Mouse (Mus musculus): ENCODE measurements around the gene Oxt.
A peak's percentile ranks its signal among the peaks of the same experiment; 100 is the strongest.

Oxt gene

DNA sequence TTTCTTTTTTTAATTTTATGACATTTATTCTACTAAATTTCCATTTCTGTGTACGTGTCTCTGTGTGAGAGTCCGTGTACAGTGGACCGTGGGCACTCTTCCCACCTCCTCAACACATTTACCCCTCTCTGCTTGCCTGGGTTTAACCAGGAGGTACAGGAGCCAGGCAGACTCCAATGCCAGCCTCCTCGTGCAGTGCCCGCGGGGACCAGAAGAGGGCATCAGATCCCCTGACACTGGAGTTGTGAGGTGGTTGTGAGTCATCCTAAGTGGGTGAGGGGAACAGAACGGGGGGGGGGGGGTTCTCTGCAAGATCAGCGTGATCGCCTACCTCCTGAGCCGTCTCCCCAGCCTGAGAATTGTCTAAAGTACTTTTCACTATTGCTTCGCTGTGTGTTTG, 2.2 kb downstream of the Oxt start:
- DNase-seq (ENCODE audit: low spot score): peak; percentile 38

DNA sequence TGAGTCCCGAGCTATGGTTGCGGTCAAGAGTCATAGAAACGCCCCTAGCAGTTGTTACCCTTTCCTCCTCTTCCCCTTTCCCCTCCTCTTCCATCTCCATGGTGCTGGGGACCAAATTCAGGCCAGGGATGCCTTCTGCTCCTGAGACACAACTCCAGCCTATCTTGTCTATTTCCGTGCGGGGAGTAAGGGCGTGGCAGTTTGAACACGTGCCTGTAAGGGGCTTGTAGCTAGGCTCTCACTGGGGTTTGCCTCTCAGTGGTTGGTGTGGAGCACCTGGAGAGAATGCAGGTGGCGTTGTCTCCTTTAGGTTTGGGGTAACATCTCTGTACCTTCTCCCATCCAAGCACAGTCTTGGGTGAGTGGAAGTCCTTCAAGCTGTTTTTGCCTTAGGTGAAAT, 3.8 kb downstream of the Oxt start:
- DNase-seq (ENCODE audit: low spot score): no peak

DNA sequence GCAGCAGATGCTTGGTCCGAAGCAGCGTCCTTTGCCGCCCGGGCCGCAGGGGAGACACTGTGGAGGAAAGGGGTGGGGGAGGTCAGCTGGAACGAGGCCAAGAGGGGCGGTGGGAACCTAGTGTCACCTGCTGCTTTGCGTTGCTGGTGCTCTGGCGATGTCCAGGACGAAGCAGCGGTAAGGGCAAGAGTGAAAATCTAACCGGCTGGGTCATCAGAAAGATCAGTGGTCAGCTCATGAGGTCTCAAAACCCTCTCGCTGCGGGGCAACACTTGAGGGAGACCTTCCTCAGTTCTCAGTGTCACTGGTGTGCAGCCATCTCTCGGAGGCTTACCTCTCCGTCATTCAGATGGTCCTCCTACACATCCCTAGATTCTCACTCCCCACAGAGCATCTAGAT, 5.2 kb downstream of the Oxt start:
- DNase-seq (ENCODE audit: low spot score): no peak

DNA sequence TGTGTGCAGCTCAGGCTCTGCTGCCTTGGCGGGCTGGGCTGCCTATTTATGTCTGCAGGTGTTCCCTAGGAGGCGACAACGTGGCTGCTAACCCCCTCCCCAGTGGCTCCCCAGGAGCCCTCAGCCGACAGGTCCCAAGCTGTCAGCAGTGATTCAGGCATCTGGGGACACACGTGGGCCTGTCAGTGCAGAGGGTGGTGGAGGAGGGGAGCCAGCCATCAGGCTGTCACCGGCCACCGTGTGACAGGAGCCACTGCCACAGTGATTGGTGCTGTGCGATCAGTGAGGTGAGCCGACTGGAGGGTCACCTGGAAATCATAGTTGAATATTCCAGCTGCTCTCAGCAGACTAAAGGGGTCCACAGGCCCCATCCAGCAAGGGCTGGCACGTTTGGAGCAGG, 6.6 kb downstream of the Oxt start, which contains the start of gene Avp:
Gene Avp, minus strand, starts transcription at position 3 of the 400 bp plus-strand sequence.
- DNase-seq (ENCODE audit: low spot score): no peak

DNA sequence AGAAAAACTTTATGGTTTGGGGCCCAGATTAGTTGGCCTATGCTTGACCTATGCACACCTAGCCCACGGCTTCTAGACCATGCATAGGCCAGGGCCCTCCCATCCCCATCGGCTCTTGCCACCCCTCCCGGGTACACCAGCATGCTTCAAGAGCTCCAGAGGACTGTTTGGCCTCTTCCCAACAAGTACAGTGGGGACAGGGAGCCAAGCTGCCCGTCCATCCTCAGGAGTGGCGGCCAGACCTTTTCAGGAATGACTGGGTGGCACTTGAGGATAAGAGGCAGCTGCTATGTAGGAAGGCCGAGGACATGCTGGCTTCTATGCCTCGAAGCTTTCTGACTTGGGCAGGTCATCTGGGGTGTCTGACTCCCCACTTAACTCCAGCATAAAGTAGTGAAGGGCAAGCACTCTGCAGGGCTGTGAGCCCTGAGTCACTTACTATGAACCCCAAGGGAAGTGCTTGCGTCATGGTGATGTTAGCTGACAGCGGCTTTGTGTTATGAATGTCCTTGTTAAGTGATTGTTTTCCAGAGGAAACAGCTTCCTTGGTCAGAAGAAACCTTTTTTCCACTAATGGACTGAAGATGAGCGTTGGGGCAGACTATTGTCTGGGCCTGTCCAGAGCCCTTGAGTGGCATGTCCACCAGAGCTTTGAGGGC, 8.1 kb downstream of the Oxt start:
- peak; percentile 48 for DNase-seq (ENCODE audit: low spot score)

DNA sequence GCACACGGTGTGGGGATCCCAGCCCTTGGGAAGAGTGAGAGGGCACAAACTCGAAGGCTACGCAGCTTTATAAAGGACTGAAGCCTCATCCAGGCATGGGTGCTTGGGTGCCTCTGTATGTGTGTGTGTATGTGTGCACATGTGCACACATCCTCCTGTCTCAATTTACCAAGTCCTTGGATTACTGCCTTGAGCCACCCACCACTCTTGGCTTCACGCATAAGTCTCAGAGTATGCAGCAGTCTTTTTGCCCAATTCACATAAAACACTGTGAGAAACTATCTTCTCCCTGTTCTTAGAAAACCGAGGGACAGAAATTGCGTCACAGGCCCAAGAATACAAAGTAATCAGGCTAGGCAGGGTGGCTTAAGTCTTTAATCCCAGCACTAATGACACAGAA, 10.0 kb downstream of the Oxt start:
- no peak for DNase-seq (ENCODE audit: low spot score)

DNA sequence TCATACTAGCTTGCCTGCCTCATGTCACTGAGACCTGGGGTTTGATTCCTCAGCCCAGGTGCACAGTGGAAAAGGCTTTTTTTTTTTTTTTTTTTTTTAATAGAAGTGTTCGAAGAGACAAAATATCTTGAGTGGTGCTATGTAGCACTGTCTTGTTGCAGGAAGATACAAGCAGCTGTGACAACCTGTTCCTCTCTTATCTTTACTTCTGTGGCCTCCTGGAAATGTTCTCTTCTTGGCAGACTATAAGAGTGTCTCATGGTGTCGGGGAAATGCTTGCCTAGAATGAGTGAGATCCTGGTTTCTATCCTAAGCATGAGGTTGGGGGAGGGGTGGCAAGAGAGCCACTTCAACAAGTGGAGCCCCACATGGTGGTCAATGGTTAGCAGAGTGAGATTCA, 12.4 kb downstream of the Oxt start:
- DNase-seq (ENCODE audit: low spot score): no peak

DNA sequence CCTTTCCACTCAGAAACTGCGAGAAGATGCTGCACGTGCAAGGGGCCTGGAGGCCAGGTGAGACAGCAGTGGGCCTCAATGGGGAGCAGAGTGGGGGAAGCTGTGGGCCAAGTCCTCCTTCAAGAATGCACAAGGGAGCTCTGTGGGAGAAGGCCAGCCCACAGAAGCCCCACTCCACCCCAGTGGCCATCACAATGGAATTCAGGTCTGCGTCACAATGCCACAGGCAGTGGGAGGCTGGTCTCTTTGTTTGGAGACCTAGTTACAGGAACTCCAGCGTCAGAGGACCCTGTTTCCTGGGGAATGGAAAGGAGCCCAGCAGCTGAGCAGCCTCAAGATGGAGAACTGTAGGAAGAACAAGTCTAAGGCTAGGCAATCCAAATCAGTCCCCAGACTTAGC, 13.2 kb downstream of the Oxt start:
- no peak for DNase-seq (ENCODE audit: low spot score)

DNA sequence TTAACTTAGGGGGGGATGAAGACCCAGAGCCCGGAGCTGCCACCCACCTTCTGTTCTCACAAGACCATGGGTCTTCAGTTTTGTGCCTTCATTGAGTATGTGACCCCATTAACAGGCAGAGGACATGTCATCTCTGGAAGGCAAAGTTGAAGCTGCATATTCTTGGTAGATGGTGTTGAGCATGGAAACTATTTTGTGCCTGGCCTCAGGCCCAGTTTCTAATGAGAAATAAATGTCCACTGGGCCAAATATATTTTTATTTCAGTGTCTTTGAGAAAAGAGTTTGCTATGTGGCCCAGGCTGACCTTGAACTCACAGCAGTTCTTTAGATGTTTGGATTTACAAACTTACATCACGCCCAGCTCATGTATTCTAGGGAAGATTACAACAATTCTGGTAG, 13.8 kb downstream of the Oxt start:
- no peak for DNase-seq (ENCODE audit: low spot score)

DNA sequence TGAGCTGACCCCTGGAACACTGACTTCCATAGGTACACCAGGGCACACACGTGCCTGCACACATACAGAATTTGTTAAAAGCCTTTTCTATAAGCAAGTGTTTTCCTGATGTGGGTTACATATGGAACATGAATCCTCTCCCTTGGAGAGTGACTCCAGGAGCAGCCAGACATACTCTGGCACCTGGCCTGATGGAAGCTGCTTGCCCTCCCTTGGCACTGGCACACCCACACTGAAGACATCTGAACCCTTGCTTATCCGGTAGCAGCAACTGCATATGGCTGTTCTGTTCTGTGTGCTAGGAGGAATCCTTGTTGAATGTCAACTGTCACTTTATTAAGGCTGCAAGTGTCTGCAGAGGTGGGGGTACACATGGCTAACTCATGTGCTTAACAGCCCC, 15.0 kb downstream of the Oxt start:
- DNase-seq (ENCODE audit: low spot score): no peak

DNA sequence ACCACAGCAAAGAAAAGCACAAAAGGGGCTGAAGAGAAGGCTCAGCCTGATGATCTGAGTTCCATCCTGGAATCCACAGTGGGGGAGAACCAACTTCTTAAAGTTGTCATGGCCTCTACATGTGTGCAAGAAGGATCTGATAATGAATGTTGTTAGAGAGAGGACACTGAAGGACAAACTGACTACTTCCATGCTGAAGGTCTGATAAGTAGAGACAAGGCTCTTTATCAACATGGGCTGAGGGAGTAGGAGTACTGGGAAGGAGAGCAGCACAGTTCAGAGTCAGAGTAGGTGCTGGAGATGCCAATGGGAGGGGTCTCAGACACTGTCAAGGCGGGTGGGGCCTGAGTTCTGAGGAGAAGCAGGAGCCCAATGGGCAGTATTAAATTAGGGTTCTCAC, 19.6 kb downstream of the Oxt start:
- no peak for DNase-seq (ENCODE audit: low spot score)

DNA sequence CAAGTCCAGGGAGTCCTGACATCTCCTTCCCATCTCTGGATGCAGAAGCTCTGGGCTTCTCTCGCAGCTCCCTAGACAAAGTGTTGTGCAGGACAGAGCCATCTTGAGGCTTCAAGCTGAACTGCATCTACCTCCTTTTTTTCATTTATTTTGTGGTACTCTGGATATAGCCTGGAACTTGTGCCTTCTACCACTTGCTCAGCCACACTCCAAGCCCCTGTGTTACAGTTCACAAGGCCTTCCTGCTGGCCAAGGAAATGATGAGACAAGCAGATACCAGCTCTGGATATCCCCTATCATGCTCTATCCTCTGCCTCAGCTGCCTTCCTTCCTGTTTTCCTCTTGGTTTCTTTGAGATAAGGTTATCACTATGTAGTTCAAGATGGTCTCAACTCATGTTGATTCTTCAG, 21.6 kb downstream of the Oxt start:
- DNase-seq (ENCODE audit: low spot score): peak; percentile 18

DNA sequence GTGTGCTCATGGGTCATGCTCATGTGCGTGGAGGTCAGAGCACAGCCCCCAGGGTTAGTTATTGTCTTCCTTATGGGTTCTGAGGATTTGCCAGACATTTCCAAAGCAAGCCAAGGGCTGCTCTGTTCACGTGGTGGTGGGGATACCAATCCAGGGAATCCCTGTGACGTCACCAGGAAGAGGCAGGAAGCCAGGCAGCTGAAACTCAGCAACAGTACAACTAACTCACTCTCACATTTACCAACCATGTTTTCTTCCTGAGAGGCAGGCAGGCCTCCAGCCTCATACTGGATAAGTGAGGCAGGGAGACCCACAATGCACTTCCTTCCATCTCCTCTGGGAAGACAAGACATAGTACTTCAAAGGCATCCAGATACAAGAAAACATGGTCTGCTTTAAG, 22.4 kb downstream of the Oxt start:
- DNase-seq (ENCODE audit: low spot score): no peak

DNA sequence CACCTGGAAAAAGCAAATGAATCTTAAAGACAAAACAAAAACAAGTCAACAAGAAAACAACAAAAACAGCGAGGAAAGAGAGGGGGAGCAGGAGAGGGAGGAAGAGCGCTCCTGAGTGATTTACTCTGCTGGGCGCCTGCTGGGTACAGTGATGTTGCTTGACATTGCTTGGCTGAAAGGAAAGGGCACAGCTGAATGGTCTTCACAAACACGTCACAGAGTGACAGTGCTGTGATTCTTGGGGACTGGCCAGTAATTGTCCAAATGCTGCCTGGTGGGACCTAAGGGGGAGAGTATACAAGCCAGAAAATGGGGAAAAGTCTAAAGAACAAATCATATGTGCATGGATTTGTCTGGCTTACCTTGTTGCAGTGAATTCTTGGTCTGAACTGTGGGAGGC, 26.2 kb downstream of the Oxt start:
- peak; percentile 25 for DNase-seq (ENCODE audit: low spot score)

DNA sequence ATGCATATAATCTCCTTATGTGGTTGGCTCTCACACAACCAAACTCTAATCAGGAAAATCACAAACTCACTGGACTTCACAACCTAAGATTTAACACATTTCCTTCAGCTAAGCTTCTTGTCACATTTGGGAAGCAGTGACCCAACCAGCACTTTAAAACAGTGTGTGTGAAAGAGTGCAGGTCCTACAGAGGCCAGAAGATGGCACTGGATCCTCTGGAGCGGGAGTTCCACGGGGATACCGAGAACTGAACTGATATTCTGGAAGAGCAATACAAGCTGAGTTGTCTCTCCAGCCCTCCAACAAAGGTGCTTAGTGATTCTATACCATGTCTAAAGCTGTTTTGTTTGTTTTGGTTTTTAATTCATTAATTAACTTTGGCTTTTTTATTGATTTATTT, 37.1 kb downstream of the Oxt start:
- peak; percentile 16 for DNase-seq (ENCODE audit: low spot score)

DNA sequence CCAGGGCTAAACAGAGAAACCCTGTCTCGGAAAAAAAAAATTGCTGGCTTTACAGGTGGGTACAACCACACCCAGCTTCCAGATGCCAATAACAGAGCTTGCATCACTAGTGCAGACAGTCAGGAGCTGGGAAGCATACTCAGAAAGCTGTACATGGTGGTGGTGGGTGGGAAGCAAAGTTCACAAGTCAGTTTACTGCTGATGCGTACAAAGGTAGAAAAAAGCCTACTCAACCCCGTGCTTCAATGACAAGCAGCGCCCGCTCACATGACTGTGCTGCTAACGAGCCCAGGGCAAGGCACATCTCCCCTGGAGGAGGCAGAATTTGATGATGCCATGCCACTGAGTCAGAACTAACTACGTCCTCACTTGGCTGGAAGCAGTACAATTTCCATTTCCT, 43.0 kb downstream of the Oxt start:
- DNase-seq (ENCODE audit: low spot score): no peak
